Mouse (Mus musculus) gastrocnemius, adult 8-10 months (tissue): ENCODE measurements around the gene Tnrc6c. TPM values are rescaled to one million over a fixed set of nuclear protein-coding genes. Genes with fewer than 3 reads are reported as not detected.
"Not testable (repeated sequence)": the region's sequence is repeated elsewhere in the genome, so short reads cannot be mapped to it uniquely, and the experiment has no call there.

Experiments used
- DNase-seq, 2 experiments: peaks; one replicate each; pipeline ENCODE4 v3.0.0; 2022; ENCODE audit warnings: low spot score in 2 of 2
- total RNA-seq, 4 experiments: library from RNA; stranded (reverse); gene quantifications; 2 replicates each; pipeline ENCODE4 v1.2.4; 2022

Tnrc6c gene
- total RNA-seq, 4 experiments from 2014 or later = 17.0 to 20.8 (median 18.6) TPM

- not testable (repeated sequence) for DNase-seq
Measured at GRCm38 (mm10) chr11:117788481-117788880, 134.4 kb downstream of the Tnrc6c start.

GRCm38 (mm10) chr11:117790286-117790685 lies 136.2 kb downstream of the Tnrc6c start:
- peak in 1 of 2 experiments; percentile 68 for DNase-seq

GRCm38 (mm10) chr11:117790703-117791440 lies 136.8 kb downstream of the Tnrc6c start:
- DNase-seq = no peak

- no peak for DNase-seq
Measured at GRCm38 (mm10) chr11:117791441-117791761, 137.3 kb downstream of the Tnrc6c start.

GRCm38 (mm10) chr11:117792281-117792888 lies 138.3 kb downstream of the Tnrc6c start:
- no peak for DNase-seq

- no peak for DNase-seq
Measured at GRCm38 (mm10) chr11:117794035-117794551, 140.0 kb downstream of the Tnrc6c start.

GRCm38 (mm10) chr11:117796954-117797353 lies 142.9 kb downstream of the Tnrc6c start:
- no peak for DNase-seq

GRCm38 (mm10) chr11:117797511-117798159 lies 143.5 kb downstream of the Tnrc6c start, which contains the start of gene 6030468B19Rik:
Gene 6030468B19Rik (plus strand): TSS chr11:117797660.
- DNase-seq = no peak

- DNase-seq = no peak
Measured at GRCm38 (mm10) chr11:117798160-117798541, 144.1 kb downstream of the Tnrc6c start.

- no peak for DNase-seq
Measured at GRCm38 (mm10) chr11:117799174-117799573, 145.1 kb downstream of the Tnrc6c start.

- DNase-seq = no peak
Measured at GRCm38 (mm10) chr11:117800038-117800437, 145.9 kb downstream of the Tnrc6c start.

- no peak for DNase-seq
Measured at GRCm38 (mm10) chr11:117801650-117802049, 147.6 kb downstream of the Tnrc6c start.

- DNase-seq = no peak
Measured at GRCm38 (mm10) chr11:117803166-117803688, 149.1 kb downstream of the Tnrc6c start.

GRCm38 (mm10) chr11:117806781-117807180 lies 152.7 kb downstream of the Tnrc6c start:
- no peak for DNase-seq

GRCm38 (mm10) chr11:117809407-117810311 lies 155.6 kb downstream of the Tnrc6c start, which contains the start of the genes Gm20708 and Syngr2:
Gene Gm20708 (plus strand): TSS chr11:117809668.
Gene Syngr2 (plus strand): TSS chr11:117809668.
- DNase-seq = peak in 1 of 2 experiments; percentile 67

GRCm38 (mm10) chr11:117810401-117811046 lies 156.4 kb downstream of the Tnrc6c start:
- DNase-seq = peak; percentile 88
